Mouse (Mus musculus): Measurements from ENCODE around the gene Mcub.

DNA sequence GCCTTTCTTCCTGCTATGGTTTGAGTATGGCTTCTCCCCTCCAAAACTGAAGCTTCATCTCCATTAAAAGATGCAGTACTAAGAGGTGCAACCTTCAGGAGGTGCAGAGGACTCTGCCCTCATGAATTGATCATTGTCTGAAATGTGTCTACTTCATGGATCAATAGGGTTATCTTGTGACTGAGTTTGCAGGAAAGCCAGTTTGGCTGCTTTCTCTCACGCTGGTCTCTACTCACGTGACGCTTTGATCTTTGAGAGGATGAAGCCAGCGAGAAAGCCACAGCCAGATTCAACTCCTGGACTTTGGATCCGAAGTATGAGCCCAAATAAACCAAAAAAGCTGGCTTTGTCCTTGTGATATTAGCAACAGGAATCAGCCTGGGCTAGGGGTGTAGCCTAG is 83.6 kb downstream of the Mcub start:
- peak; percentile 74 for TF ChIP-seq EP300 (IDR thresholded peaks at IDR 0.05; ENCODE audit: low read depth)
- TF ChIP-seq CTCF (IDR thresholded peaks at IDR 0.05; ENCODE audit: low read depth), result no peak
